Mouse (Mus musculus) hindbrain, postnatal 0 days (tissue): ENCODE results near the gene Ebf3. TPM values are rescaled to one million over a fixed set of nuclear protein-coding genes. Genes with fewer than 3 reads are reported as not detected.

Experiments
- ATAC-seq: fragments of 200-750 bp; cut with Nextera tagmentation; 2 replicates; pipeline ENCODE4 v1.8.0; 2017; ENCODE audit warnings: mild to moderate bottlenecking, moderate TSS enrichment, moderate library complexity
- DNase-seq: peaks from one replicate; pipeline ENCODE4 v3.0.0-alpha.2; 2015; ENCODE audit warnings: low spot score
- H3K27ac ChIP-seq: fragments of 300-500 bp; sonication (generic); 2 replicates; pipeline ENCODE4 v1.5.1; 2014; ENCODE audit warnings: mild to moderate bottlenecking
- H3K27me3 ChIP-seq: fragments of 300-500 bp; sonication (generic); 2 replicates; pipeline ENCODE4 v1.6.1; 2014; ENCODE audit warnings: low read length, mixed read lengths; ENCODE audit not compliant: insufficient read depth
- H3K36me3 ChIP-seq: fragments of 300-500 bp; sonication (generic); 2 replicates; pipeline ENCODE4 v1.6.1; 2014; ENCODE audit warnings: low read length, mixed read lengths; ENCODE audit not compliant: insufficient read depth
- H3K4me1 ChIP-seq: fragments of 300-500 bp; sonication (generic); 2 replicates; pipeline ENCODE4 v1.6.1; 2014; ENCODE audit warnings: antibody characterized with exemption, low read length, mixed read lengths; ENCODE audit not compliant: insufficient read depth
- H3K4me2 ChIP-seq: fragments of 300-500 bp; sonication (generic); 2 replicates; pipeline ENCODE4 v1.6.1; 2014; ENCODE audit warnings: low read depth, mild to moderate bottlenecking, low read length, moderate library complexity, mixed read lengths
- H3K4me3 ChIP-seq: fragments of 300-500 bp; sonication (generic); 2 replicates; pipeline ENCODE4 v1.5.1; 2014; ENCODE audit warnings: low read length
- H3K9ac ChIP-seq: fragments of 300-500 bp; sonication (generic); replicated peaks from 2 replicates; pipeline ENCODE4 v1.6.1; 2014; ENCODE audit warnings: mild to moderate bottlenecking, low read length, moderate library complexity, mixed read lengths
- H3K9me3 ChIP-seq: fragments of 300-500 bp; sonication (generic); 2 replicates; pipeline ENCODE4 v1.6.1; 2016; ENCODE audit warnings: low read length, mixed read lengths
- CTCF ChIP-seq: IDR thresholded peaks from 2 replicates; pipeline ENCODE4 v1.5.1; 2016; ENCODE audit warnings: antibody characterized with exemption, control low read depth, low read depth
- WGBS: fragments of 180-500 bp; shearing (Covaris S2); extraction: QIAGEN DNeasy Blood & Tissue Kit; methylation state at CpG from one replicate; pipeline ENCODE4 v1.1.7; 2014; 5-methylcytosine and 5-hydroxymethylcytosine counted together
- polyA plus RNA-seq: library from polyadenylated mRNA; unstranded; fragments of >200 nt; fragmentation: Nextera tagmentation; extraction: Ambion mirVana; gene quantifications from 2 replicates; pipeline ENCODE4 v1.2.1, GENCODE M21; 2015
- total RNA-seq: library from RNA; depleted of rRNA; stranded (reverse); fragments of >200 nt; gene quantifications from 2 replicates; pipeline ENCODE4 v1.2.3, GENCODE M21; 2014

Ebf3 gene
- total and polyA plus RNA-seq, 2 experiments from 2014 or later: 11.5 to 123 TPM

- no peaks in the 10 kb centered on the region; the same call in 1 of the 2 replicates for H3K27me3 ChIP-seq
- H3K27ac ChIP-seq: peak overlapping the region; percentile 91
- no peaks in the 10 kb centered on the region for H3K9me3 ChIP-seq
- TF ChIP-seq CTCF: peak; percentile 70
- ATAC-seq: no peak
- no peaks in the 10 kb centered on the region; the same call in 1 of the 2 replicates for H3K4me1 ChIP-seq
- H3K36me3 ChIP-seq: no peaks in the 10 kb centered on the region
- H3K4me2 ChIP-seq: peak overlapping the region; percentile 70
- DNase-seq: peak; percentile 70
- 27% methylated on average over 19 of the region's 19 CpGs for whole genome bisulfite sequencing
- H3K9ac ChIP-seq: peak overlapping the region; percentile 84
- peak overlapping the region; percentile 75 for H3K4me3 ChIP-seq
Measured at GRCm38 (mm10) chr7:137308061-137309060, 5.9 kb downstream of the Ebf3 start.

- TF ChIP-seq CTCF: no peak
- Histone ChIP-seq H3K9ac (peak overlapping the region; percentile 30; the same call in 1 of the 2 replicates), H3K27ac (peak overlapping the region; percentile 68; the same call in 1 of the 2 replicates), H3K4me1 (no peaks in the 10 kb centered on the region; the same call in 1 of the 2 replicates), H3K9me3 (no peaks in the 10 kb centered on the region), H3K4me3 (peak overlapping the region; percentile 25), H3K4me2 (peak overlapping the region; percentile 51), H3K27me3 (no peaks in the 10 kb centered on the region; the same call in 1 of the 2 replicates), H3K36me3 (no peaks in the 10 kb centered on the region)
- no peak for ATAC-seq
- DNase-seq: no peak
- 21% methylated on average over 8 of the region's 8 CpGs for WGBS
Measured at GRCm38 (mm10) chr7:137307131-137307530, 7.1 kb downstream of the Ebf3 start.

GRCm38 (mm10) chr7:137306127-137306526, 8.1 kb downstream of the Ebf3 start:
- Histone ChIP-seq H3K4me2 (peak overlapping the region; percentile 51), H3K36me3 (no peaks in the 10 kb centered on the region), H3K9me3 (no peaks in the 10 kb centered on the region), H3K4me3 (peak overlapping the region; percentile 25), H3K27ac (peak overlapping the region; percentile 68; the same call in 1 of the 2 replicates), H3K27me3 (no peaks in the 10 kb centered on the region; the same call in 1 of the 2 replicates), H3K9ac (peak overlapping the region; percentile 43), H3K4me1 (peaks cover 4% of the 10 kb centered on the region; the same call in 1 of the 2 replicates)
- 45% methylated on average over 9 of the region's 9 CpGs for WGBS
- no peak for ATAC-seq
- TF ChIP-seq CTCF: no peak
- DNase-seq: no peak

GRCm38 (mm10) chr7:137303776-137304171, 10.5 kb downstream of the Ebf3 start:
- H3K4me2 ChIP-seq: peak overlapping the region; percentile 51
- H3K27me3 ChIP-seq: no peaks in the 10 kb centered on the region
- ATAC-seq (peak; percentile 72), DNase-seq (no peak)
- peak overlapping the region; percentile 23 for H3K4me3 ChIP-seq
- peak overlapping the region; percentile 74 for H3K27ac ChIP-seq
- no peaks in the 10 kb centered on the region for H3K36me3 ChIP-seq
- no peak for TF ChIP-seq CTCF
- WGBS: 16% methylated on average over 10 of the region's 10 CpGs
- H3K9ac ChIP-seq: peak overlapping the region; percentile 43
- no peaks in the 10 kb centered on the region for H3K9me3 ChIP-seq
- H3K4me1 ChIP-seq: peaks cover 8% of the 10 kb centered on the region; the same call in 1 of the 2 replicates

- H3K9ac ChIP-seq: peak overlapping the region; percentile 43
- 22% methylated on average over 10 of the region's 10 CpGs for WGBS
Measured at GRCm38 (mm10) chr7:137302961-137303775, 11.1 kb downstream of the Ebf3 start.

GRCm38 (mm10) chr7:137302161-137302560, 12.1 kb downstream of the Ebf3 start:
- no peaks in the 10 kb centered on the region for H3K27me3 ChIP-seq
- no peaks in the 10 kb centered on the region for H3K36me3 ChIP-seq
- no peak for TF ChIP-seq CTCF
- peak overlapping the region; percentile 51 for H3K4me2 ChIP-seq
- peak overlapping the region; percentile 69 for H3K27ac ChIP-seq
- DNase-seq: no peak
- H3K4me3 ChIP-seq: no peak overlapping the region
- WGBS: 51% methylated on average over 5 of the region's 5 CpGs
- H3K9me3 ChIP-seq: no peaks in the 10 kb centered on the region
- peaks cover 8% of the 10 kb centered on the region; the same call in 1 of the 2 replicates for H3K4me1 ChIP-seq
- H3K9ac ChIP-seq: peak overlapping the region; percentile 29; the same call in 1 of the 2 replicates
- no peak for ATAC-seq

More at GRCm38 (mm10) chr7:137302961-137303775, 11.1 kb downstream of the Ebf3 start:
- H3K36me3 ChIP-seq: no peaks in the 10 kb centered on the region
- peaks cover 8% of the 10 kb centered on the region; the same call in 1 of the 2 replicates for H3K4me1 ChIP-seq
- H3K27me3 ChIP-seq: no peaks in the 10 kb centered on the region
- ATAC-seq: no peak
- H3K27ac ChIP-seq: peak overlapping the region; percentile 74
- peak overlapping the region; percentile 51 for H3K4me2 ChIP-seq
- peak overlapping the region; percentile 23 for H3K4me3 ChIP-seq
- no peak for TF ChIP-seq CTCF
- peak; percentile 68 for DNase-seq
- no peaks in the 10 kb centered on the region for H3K9me3 ChIP-seq
